Mouse (Mus musculus) bone marrow, adult 2 months (tissue): Measurements from ENCODE around the gene Rab30. TPM values are rescaled to one million over a fixed set of nuclear protein-coding genes. Genes with fewer than 3 reads are reported as not detected.

Source experiments
- H3K27ac ChIP-seq: fragments of 200-500 bp; 2 replicates; pipeline ENCODE4 v1.5.1; 2012; ENCODE audit warnings: low read depth, mild to moderate bottlenecking, control low read depth, inconsistent platforms, low read length; ENCODE audit not compliant: control insufficient read depth, poor library complexity, insufficient read depth
- H3K4me1 ChIP-seq: fragments of 200-500 bp; 2 replicates; pipeline ENCODE4 v1.6.1; 2011; ENCODE audit warnings: low read length; ENCODE audit not compliant: control insufficient read depth, insufficient read depth
- H3K4me3 ChIP-seq: fragments of 200-500 bp; replicated peaks from 2 replicates; pipeline ENCODE3; 2011; ENCODE audit warnings: mild to moderate bottlenecking, low read depth, low read length, control low read depth; ENCODE audit not compliant: control insufficient read depth
- CTCF ChIP-seq: fragments of 200-500 bp; IDR thresholded peaks from 2 replicates; pipeline ENCODE4 v1.5.1; 2011; ENCODE audit warnings: low read length, control low read depth; ENCODE audit not compliant: control insufficient read depth, insufficient read depth
- POLR2A ChIP-seq: fragments of 200-500 bp; IDR thresholded peaks from 2 replicates; pipeline ENCODE4 v1.6.1; 2011; ENCODE audit warnings: low read depth, mild to moderate bottlenecking, control low read depth, low read length, borderline replicate concordance; ENCODE audit not compliant: control insufficient read depth
- WGBS: fragments of 180-500 bp; shearing (Covaris S2); methylation state at CpG from one replicate; pipeline ENCODE4 v1.1.7; 2018; 5-methylcytosine and 5-hydroxymethylcytosine counted together
- polyA plus RNA-seq: library from polyadenylated mRNA; stranded (reverse); fragments of >200 nt; gene quantifications from 2 replicates; pipeline ENCODE4 v1.2.4, GENCODE M21; 2011; ENCODE audit warnings: low replicate concordance; ENCODE audit not compliant: missing spikeins, insufficient read depth, insufficient read length

Rab30 gene
- polyA plus RNA-seq, 1 experiment, result 6.8 TPM

GRCm38 (mm10) chr7:92795749-92796148 lies 54.3 kb downstream of the Rab30 start:
- WGBS, result 72% methylated on average over 5 of the region's 5 CpGs
- TF ChIP-seq POLR2A, result no peak
- TF ChIP-seq CTCF, result no peak
- Histone ChIP-seq H3K4me1 (no peaks in the 10 kb centered on the region), H3K4me3 (no peak overlapping the region), H3K27ac (no peak overlapping the region)

- TF ChIP-seq POLR2A (no peak), CTCF (no peak)
- no peak overlapping the region for H3K4me3 ChIP-seq
- no peak overlapping the region for H3K27ac ChIP-seq
- no peaks in the 10 kb centered on the region for H3K4me1 ChIP-seq
- 73% methylated on average over 8 of the region's 8 CpGs for WGBS
These were observed 55.4 kb downstream of the Rab30 start for GRCm38 (mm10) chr7:92796813-92797212.

GRCm38 (mm10) chr7:92799665-92800595 lies 58.5 kb downstream of the Rab30 start:
- WGBS, result 83% methylated on average over 10 of the region's 10 CpGs
- TF ChIP-seq CTCF (no peak), POLR2A (no peak)
- no peak overlapping the region for H3K27ac ChIP-seq
- no peaks in the 10 kb centered on the region for H3K4me1 ChIP-seq
- no peak overlapping the region for H3K4me3 ChIP-seq

GRCm38 (mm10) chr7:92802158-92802557 lies 60.8 kb downstream of the Rab30 start:
- Histone ChIP-seq H3K4me1 (no peaks in the 10 kb centered on the region), H3K27ac (no peak overlapping the region), H3K4me3 (no peak overlapping the region)
- TF ChIP-seq POLR2A, result no peak
- no peak for TF ChIP-seq CTCF
- 81% methylated on average over 4 of the region's 4 CpGs for WGBS

- 67% methylated on average over 1 of the region's 1 CpGs for WGBS
- H3K27ac ChIP-seq, result no peak overlapping the region
- TF ChIP-seq POLR2A (no peak), CTCF (no peak)
These were observed 61.8 kb downstream of the Rab30 start for GRCm38 (mm10) chr7:92803191-92803590.

GRCm38 (mm10) chr7:92804919-92805668 lies 63.7 kb downstream of the Rab30 start:
- TF ChIP-seq CTCF, result no peak
- TF ChIP-seq POLR2A, result no peak
- Histone ChIP-seq H3K4me3 (no peak overlapping the region), H3K27ac (no peak overlapping the region), H3K4me1 (no peaks in the 10 kb centered on the region)
- WGBS, result 80% methylated on average over 9 of the region's 9 CpGs

More at GRCm38 (mm10) chr7:92803191-92803590, 61.8 kb downstream of the Rab30 start:
- H3K4me3 ChIP-seq, result no peak overlapping the region
- no peaks in the 10 kb centered on the region for H3K4me1 ChIP-seq

GRCm38 (mm10) chr7:92806512-92807188 lies 65.2 kb downstream of the Rab30 start:
- H3K27ac ChIP-seq, result no peak overlapping the region
- WGBS, result 64% methylated on average over 15 of the region's 15 CpGs
- H3K4me1 ChIP-seq, result no peaks in the 10 kb centered on the region
- TF ChIP-seq POLR2A (no peak), CTCF (no peak)
- no peak overlapping the region for H3K4me3 ChIP-seq

GRCm38 (mm10) chr7:92807482-92807881 lies 66.1 kb downstream of the Rab30 start:
- no peaks in the 10 kb centered on the region for H3K4me1 ChIP-seq
- no peak overlapping the region for H3K4me3 ChIP-seq
- WGBS, result 84% methylated on average over 4 of the region's 4 CpGs
- H3K27ac ChIP-seq, result no peak overlapping the region
- TF ChIP-seq POLR2A (no peak), CTCF (no peak)
